Mouse (Mus musculus): Measurements from ENCODE around the gene Ube3a.
A peak's percentile ranks its signal among the peaks of the same experiment; 100 is the strongest.

Gene Ube3a

DNA sequence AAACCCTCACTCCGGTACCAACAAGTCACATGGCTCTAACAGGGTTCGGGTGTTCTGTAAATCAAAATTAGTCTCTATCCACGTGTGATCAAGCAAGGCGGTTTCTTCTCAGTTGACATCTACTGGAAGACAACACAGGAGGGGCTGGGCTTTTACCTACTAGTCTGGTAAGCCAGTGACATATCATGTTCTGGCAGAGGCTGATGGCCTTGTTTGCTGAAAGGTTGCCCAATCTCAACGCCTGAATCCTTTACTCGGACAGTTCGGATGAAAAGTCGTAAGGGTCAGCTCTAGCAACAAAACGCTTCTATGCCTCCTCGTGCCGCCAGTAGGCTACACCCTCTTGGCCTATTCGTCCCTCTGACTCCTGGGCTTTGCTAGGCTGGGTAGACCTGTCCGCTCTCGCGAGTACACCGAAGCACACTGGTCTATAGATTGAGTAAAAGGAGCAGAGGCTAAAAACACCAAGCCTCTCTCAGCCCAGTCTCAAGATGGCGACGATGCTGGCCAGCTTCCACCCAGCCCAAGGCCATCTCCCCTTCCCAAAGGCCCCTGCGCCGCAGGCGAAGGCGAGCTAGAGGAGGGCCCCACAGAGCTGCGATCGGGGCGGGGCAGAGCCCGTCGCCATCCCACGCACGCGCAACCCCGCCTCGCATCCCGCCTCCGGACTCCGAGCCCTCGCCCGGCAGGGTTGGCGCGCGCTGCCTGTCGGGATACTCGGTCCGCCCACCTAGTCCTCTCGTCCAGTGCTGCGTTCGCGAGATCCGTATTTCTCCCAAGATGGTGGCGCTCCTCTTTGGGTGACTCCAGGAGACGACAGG, at the start of gene Ube3a:
Gene Ube3a, plus strand, starts transcription at position 706 of the 821 bp plus-strand sequence.
- peak; percentile 95 for DNase-seq (ENCODE audit: low spot score)

DNA sequence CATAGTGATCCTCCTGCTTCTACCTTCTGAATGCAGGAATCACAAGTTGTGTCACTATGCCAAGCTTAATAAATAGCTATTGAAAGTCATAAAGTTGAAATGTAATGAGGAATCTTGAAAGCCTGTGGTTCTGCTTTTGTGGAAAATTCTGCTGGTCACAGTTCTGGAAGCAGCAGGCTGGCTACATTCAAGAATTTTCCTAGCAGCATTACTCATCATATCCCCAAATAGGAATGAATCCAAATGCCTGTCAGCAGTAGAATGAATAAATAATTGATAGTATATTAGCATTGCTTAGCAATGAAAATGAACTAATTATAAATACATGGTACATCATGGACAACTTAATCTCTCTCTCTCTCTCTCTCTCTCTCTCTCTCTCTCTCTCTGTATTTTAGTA, 35.7 kb upstream of the Ube3a start:
- no peak for DNase-seq (ENCODE audit: low spot score)

DNA sequence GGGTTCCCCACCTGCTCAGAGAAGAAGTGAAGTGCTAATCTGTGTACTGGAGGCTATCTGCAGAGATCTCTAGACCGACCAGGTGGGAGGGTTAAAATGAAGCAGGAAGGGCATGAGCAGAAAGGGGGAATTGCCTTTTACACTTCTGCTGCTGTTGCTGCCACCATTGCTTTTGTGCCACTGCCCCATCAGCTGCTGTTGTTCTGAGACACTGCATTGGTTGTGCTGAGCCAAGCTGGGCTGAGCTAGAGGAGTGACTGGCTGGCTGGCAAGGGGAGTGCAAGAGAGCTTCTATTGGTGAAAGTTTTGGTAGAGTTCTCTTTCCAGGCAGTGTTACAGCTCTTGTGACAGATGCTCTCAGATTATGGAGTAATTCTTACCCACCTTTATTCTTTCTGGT, 13.6 kb upstream of the Ube3a start:
- DNase-seq (ENCODE audit: low spot score): no peak

DNA sequence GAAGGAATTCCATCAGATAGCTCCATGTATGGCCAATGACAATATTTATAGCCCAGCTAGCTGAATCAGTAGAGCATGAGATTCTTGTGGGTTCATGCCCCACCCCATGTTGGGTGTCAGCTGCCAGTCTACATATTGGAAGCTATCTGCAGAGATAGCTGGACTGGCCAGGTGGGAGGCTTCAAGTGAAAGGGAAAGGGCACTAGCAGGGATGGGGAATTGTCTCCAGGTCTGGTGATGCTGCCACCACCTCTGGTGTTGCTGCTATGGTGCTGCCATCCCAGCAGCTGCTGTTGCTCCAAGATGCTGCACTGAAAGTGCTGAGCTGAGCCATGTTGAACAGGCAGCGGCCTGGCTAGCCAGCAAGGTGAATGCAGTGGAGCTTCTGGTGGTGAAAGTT, 7.3 kb upstream of the Ube3a start:
- DNase-seq (ENCODE audit: low spot score): no peak

DNA sequence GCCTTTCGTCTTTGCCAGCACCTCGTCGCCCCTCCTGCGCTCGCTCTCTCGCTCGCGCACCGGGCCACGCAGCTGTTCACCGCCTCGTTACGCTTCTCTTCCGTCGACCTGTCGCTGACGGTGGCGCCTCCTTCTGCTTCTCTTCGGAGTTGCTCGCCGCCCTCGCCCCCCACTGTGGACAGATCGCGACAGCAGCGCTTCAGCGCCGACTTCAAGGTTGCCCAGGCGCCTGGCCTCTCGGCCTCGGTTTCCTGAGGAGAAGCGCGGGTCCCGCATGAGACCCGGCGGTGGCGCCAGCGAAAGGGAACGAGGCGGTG, 274 bp downstream of the Ube3a start:
- no peak for DNase-seq (ENCODE audit: low spot score)

DNA sequence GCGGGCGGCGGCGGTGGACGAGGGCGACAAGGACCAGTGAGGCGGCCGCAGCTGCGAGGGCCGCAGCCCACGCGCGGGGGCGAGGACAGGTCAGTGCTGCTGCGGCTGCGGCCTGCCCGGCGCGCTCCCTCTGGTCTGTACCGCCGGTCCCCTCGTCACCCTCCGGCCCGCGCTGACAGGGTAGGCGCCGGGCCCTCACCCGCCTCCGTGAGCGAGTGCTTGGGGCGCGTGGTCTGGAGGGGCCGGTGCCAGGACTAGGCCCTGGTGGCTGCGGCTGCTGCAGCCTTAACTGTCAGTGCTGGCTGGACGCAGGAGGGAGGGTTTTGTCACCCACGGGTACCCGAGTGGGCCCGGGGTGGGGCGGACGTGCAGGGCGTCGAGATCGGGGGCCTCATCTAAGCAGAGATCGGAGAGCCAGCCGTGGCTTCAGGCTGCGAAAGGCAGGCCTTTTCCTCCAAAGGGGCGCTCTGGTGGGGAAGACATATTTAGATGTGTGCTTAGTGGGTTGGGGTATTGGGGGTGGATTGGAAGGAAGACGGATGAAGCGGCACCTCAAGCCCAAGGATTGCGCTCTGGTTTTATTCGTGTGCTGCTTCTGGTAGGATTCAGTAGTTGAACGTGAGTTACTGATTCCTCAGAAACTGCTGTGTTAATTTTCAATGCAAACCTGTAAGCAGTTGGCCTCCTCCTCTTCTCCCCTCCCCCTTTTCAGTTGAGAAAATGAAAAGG, 797 bp downstream of the Ube3a start:
- DNase-seq (ENCODE audit: low spot score): peak; percentile 46

DNA sequence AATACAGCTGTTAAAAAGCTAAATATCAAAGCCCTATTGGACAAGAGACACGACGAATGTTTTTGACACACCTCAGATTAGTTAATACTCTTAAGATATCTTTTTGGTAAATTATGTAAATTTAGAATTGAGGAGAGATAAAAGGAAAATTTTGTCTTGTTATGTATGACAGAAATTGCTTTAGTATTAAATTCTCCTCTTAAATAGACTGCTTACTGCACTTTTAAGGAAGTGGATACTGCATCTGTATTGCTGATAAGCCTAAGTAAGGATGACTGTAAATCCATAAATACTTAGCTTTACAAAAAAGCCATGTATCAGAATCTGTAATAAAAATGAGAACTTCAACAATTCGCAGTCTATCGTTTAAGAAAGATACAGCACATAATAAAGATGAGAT, 1.8 kb downstream of the Ube3a start:
- DNase-seq (ENCODE audit: low spot score): no peak

DNA sequence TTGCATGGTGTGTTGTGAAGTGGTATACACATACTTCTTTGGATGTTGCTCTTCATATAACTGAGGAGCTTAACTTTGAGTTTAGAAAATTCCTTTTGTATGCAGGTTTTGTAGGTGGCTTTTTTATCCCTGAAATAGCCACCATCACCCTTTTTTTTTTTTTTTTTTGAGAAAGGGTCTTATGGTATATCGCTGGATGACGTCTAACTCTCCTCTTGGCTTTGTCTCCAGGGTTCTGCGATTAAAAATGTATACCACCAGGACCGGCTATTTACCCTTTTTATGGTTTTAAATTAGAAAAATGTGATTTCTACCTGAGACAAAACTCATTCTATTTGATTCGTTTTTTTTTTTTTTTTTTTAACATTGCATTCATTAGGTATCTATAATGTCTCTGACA, 2.2 kb downstream of the Ube3a start:
- DNase-seq (ENCODE audit: low spot score): no peak

DNA sequence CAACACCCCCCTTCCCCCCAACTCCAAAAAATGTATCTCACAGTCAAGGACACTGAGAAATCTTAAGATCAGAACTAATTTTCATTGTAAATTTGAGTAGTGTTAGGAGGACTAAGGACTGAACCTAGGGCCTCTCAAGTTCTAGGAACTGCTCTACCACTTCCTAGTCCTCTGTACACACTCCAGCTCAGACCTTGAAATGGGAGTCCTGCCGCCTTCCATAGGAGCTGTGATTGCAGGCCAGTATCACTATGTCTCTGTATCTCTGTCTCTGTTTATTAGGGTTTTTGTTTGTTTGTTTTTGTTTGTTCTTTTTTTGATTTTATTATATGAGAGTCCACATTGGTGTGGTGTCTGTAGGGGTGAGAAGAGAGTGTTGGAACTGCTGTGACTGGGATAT, 3.4 kb downstream of the Ube3a start:
- DNase-seq (ENCODE audit: low spot score): no peak

DNA sequence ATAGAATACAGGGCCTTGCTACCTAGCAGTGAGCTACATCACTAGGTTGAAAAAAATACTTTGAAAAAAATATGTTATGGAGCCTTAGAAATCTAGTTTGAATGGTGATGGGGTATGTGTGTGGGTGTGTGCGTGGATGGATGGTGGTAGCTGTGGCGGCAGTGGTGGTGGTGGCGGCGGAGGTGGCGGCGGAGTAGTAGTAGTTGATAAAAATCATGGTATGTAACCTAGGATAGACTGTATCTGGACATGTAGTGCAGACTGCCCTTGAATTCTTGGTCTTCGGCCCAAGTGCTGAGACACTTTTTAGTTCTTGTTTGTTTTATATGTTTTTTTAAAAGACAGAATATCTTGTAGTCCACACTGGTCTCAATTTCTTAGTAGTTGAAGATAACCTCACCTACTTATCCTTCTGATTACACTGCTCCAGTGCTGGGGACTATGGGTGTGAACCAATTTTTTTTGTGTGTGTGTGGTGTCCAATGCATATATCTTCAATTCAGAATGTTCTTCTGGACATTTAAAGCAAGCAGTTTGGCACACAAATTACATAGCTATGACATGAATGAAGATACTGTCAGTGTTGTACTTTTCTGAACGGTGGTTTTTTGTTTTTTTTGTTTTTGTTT, 6.3 kb downstream of the Ube3a start:
- DNase-seq (ENCODE audit: low spot score): no peak

DNA sequence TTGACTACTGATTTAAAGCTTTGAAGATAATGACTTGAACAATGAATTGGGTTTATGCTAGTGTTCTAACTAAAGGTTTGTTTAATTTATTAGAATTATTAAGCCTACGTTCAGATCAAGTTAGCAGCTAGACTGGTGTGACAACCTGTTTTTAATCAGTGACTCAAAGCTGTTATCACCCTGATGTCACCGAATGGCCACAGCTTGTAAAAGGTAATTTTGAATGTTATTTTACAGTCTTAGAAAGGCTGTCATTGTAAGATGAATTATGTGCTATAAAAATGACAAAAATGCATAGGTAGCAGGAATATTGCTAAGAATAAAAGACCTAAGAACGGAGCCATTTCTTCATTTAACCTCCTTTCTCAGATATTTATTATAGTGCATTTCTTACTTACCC, 14.7 kb downstream of the Ube3a start:
- DNase-seq (ENCODE audit: low spot score): no peak

DNA sequence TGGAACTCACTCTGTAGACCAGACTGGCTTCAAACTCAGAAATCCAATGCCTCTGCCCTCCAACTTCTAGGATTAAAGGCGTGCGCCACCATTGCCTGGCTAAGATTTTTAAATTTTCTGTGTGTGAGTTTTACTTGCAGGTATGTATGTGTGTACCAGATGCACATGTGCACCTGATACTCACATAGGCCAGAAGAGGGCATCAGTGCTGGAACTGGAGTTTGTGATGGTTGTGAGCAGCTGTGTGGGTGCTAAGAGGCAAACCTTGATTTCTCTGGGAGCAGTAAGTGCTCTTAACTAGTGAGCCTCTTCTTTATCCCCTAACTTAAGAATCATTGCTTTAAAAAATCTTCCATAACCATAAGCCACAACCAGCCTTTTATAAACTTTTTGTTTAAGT, 17.0 kb downstream of the Ube3a start:
- no peak for DNase-seq (ENCODE audit: low spot score)

DNA sequence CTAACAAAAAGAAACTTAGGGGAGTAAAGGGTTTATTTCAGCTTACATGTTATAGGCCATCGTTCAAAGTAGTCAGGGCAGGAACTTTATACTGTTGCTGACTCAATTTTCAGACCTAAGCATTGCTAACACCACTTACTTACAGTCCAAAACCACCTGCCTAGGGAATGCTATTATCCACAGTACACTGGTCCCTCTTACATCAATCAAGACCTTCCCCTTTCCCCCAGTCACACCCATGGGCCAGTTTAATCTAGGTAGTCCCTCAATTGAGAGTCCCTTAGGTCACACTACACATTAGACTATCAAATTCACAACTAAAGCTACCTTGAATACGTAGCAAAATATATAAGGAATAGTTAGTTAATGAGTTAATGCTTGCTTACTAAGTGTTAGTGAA, 24.8 kb downstream of the Ube3a start:
- no peak for DNase-seq (ENCODE audit: low spot score)

DNA sequence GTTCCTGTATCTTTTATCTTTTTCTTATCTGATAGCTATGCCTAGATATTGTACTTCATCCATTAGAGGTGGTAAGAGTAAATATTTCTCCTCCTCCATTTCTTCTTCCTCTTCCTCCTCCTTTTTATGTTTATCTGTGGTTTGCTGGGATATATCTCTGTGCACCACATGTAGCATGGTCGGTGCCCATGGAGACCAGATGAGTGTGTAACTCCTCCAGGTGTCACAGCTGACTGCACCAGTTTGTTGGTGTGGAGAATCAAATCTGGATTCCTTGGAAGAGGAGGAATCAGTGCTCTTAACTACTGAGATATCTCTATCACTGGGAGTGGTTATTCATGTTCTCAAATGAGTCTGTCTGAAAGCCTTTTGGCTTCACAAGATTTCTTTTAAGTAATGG, 37.0 kb downstream of the Ube3a start:
- DNase-seq (ENCODE audit: low spot score): no peak

DNA sequence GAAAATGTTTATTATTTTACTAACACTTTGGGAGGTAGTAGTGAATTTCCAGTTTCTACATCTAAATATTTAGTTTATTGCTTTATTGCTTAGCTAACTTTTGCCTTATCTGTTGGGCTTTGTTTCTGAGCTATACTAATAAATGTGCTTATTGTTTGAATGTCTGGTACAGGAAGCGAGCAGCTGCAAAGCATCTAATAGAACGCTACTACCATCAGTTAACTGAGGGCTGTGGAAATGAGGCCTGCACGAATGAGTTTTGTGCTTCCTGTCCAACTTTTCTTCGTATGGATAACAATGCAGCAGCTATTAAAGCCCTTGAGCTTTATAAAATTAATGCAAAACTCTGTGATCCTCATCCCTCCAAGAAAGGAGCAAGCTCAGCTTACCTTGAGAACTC, 43.2 kb downstream of the Ube3a start:
- no peak for DNase-seq (ENCODE audit: low spot score)

DNA sequence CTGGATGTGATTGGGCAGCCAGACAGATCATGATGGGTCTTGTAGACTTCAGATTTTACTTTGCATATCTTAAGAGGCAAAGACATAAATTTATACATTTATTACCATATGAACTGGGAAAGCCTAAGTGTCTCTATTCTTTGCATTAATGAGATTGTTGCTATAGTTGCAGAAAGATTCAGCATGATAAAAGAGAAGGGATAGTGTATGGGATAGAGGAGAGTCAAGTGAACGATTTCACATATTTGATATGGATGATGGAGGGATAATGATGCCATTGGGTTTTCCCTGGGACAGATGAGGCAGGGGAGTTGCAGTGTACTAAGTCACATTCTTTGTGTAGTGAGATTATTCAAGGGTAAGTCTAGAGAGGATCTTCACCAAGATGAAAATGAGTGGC, 84.0 kb downstream of the Ube3a start:
- no peak for DNase-seq (ENCODE audit: low spot score)

DNA sequence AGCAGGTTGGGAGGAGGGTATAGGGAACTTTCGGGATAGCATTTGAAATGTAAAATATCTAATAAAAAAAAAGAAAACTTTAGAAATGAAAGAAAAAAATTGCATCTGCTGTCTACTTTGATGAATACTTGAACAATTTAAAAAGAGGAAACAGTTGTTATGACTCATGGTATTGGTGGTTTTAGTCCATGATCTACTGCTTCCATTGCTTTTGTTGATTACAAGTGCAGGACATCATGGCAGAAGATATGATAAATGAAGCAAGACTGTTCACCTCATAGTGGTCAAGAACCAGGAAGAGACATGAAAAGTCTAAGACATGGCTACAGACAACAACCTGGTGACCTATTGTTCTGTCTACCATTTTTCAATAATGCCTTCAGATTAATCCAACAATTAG, 94.2 kb downstream of the Ube3a start:
- DNase-seq (ENCODE audit: low spot score): no peak
